Mouse (Mus musculus) frontal cortex, postnatal 10 days (tissue): ENCODE data around the gene Rsu1.
A peak's percentile ranks its signal among the peaks of the same experiment; 100 is the strongest.
"Not testable (repeated sequence)": the region's sequence is repeated elsewhere in the genome, so short reads cannot be mapped to it uniquely, and the experiment has no call there.

Source experiments
- DNase-seq, 2 experiments: peaks; one replicate each; pipeline ENCODE4 v3.0.0; 2022; ENCODE audit warnings: low spot score in 2 of 2, mixed read lengths in 1 of 2

The Rsu1 gene

GRCm38 (mm10) chr2:13224546-13224945 is 46.7 kb downstream of the Rsu1 start:
- no peak for DNase-seq

GRCm38 (mm10) chr2:13223451-13223850 is 47.8 kb downstream of the Rsu1 start:
- DNase-seq = no peak

GRCm38 (mm10) chr2:13220141-13220540 is 51.1 kb downstream of the Rsu1 start:
- no peak for DNase-seq

DNA sequence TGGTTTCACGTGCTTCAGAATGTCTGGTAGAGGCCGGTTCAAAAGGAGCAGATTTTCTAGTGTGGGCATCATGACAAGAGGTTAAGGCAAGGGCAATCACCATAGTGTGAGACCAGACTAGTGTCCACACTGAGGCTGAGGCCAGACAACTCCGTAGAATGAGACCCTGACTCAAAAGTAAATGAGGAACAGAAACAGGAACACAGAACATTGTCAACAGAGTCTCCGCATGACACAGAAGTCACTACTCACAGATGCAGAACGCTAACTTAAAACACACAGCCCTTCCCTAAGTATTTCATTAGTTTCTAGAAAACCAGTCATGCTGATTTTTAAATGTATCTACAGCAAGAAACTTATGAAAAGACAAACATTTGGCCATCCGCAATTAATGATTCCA is 53.1 kb downstream of the Rsu1 start:
- no peak for DNase-seq

- no peak for DNase-seq
Measured at GRCm38 (mm10) chr2:13206825-13207224, 64.4 kb downstream of the Rsu1 start.

GRCm38 (mm10) chr2:13206367-13206766 is 64.8 kb downstream of the Rsu1 start:
- no peak for DNase-seq

DNA sequence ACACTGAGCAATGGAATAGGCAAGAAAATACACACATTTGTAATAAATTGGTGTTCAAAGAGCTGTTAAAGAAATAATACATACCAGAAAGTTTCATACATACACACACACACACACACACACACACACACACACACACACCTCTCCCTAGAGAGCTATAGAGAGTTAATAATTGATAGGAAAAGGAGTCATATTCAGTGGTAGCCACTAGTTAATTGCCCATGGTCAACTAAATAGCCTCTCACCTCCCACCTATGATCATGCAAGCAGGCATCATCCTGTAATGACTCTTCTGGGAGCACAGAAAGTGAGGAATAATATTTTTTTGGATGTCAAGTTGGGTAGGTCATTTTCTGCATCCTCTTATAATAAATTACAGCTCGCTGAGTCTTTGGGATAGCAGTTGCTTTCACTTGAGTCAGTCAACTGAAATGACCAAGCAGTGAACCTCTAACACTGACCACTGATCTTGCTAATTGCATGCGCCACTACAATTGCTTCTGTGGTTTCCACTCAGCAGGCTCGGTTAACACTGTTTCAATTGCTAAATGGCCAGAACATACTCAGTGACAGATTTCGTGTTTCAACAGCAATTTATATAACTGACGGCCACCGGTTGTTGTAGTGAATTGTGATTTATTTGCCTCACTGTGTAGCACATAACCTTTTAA is 68.3 kb downstream of the Rsu1 start:
- DNase-seq = no peak

DNA sequence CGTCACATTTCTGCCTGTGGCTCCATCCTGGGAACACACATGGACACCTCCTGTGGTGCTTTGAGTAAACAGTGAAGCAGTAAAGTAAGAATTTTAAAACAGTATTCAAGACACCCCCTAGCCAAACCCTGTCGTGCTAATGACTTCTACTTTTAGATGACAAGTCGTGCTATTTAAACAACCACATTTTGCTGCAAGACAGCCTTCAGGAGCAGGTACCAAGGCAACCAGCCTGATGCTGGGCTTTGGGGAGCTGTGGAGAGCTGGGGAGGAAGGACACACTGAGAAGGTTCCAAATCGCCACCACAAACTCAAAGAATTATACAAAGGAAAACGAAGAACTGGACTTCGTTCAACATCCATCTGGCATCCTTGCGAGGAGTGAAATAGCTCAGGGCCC is 71.5 kb downstream of the Rsu1 start:
- DNase-seq = peak in 1 of 2 experiments; percentile 21

DNA sequence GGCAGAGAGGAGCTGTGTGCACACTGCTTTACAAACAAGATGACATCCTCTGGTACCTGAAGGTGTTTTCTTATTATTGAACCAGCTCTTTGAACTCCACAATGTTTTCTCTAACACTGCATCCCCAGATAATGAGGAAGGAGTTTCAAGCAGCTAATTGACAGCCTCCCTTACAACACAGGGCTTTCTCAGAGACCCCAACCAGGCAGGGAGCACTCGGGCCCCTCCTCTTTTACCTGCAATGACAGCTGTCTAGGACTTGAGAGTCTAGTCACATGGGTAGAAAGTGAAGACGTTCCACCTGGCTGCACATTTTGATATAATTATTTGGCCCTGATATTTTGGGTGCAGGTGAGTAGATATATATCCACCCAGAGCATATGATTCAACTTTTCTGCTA is 72.2 kb downstream of the Rsu1 start:
- DNase-seq = no peak

- DNase-seq = no peak
Measured at GRCm38 (mm10) chr2:13195540-13195939, 75.7 kb downstream of the Rsu1 start.

DNA sequence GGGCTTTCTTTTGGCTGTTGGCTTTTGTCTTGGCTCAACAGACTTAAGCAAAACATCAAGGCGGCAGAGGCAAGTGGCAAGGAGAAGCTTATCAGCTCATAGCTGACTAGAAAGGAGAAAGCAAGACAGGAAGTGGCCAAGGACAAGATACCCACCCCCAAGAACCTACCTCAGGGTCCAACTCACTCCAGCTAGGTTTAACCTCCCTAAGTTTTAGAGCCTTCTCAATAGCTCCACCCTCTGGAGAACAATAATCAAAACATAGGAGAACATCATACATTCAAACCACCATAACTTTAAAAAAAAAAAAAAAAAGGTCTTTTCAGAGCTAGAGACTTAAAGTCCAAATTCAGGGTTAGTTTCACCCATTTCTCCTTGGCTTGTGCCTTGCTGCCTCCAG is 79.1 kb downstream of the Rsu1 start:
- DNase-seq = no peak

DNA sequence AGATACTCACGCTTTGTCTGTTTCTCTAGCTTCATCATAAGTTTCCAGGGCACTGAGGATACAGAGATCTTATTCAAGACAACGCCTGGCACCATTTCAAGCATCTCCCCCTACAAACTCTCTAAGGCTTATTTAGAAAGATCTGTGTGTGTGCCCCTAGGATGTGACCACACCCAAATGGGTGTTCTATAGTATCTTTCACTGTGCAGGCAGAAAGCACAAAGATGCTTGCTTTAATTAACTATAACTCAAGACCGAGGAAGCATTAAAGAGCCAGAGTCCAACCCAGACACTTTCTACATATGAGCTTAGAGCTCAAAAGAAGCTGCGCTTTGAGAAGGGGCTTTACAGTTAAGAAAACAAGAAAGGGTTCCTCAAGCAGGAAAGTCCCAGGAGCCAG is 80.4 kb downstream of the Rsu1 start:
- no peak for DNase-seq

- DNase-seq = no peak
Measured at GRCm38 (mm10) chr2:13188831-13189495, 82.3 kb downstream of the Rsu1 start.

- no peak for DNase-seq
Measured at GRCm38 (mm10) chr2:13183124-13183523, 88.1 kb downstream of the Rsu1 start.

- not testable (repeated sequence) for DNase-seq
Measured at GRCm38 (mm10) chr2:13181899-13182298, 89.3 kb downstream of the Rsu1 start.

DNA sequence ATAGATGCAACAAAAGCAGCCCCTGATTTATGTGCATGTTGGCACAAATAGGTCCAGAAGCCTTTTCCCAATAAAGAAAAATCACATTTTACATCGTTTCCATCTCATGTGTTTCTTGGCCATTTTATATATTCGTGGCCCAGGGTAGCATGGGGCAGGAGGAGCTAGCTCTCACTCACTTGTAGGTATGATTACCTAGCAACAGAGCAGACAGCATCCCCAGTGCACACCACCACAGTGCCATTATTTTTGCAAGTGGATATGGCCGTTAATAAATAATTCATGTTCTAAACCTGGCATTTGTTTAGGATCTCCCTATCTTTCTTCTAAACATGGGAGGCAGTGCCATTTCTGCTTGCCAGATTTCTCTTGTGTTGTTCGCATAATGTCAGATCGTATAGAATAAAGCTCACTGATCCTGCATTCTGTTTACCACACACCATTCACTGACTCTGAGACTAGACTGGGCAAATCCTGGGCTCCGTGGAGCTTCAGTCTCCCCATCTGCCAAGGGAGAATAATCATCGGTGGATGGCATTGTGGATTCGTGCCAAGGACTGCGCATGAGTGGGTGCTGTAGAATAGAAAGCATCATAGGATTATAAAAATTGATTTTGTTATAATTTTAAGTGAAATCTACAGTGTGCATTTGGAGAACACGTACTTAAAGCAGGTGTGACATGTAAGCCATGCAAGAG is 93.4 kb downstream of the Rsu1 start:
- DNase-seq = no peak

- DNase-seq = no peak
Measured at GRCm38 (mm10) chr2:13176304-13176620, 95.0 kb downstream of the Rsu1 start.

DNA sequence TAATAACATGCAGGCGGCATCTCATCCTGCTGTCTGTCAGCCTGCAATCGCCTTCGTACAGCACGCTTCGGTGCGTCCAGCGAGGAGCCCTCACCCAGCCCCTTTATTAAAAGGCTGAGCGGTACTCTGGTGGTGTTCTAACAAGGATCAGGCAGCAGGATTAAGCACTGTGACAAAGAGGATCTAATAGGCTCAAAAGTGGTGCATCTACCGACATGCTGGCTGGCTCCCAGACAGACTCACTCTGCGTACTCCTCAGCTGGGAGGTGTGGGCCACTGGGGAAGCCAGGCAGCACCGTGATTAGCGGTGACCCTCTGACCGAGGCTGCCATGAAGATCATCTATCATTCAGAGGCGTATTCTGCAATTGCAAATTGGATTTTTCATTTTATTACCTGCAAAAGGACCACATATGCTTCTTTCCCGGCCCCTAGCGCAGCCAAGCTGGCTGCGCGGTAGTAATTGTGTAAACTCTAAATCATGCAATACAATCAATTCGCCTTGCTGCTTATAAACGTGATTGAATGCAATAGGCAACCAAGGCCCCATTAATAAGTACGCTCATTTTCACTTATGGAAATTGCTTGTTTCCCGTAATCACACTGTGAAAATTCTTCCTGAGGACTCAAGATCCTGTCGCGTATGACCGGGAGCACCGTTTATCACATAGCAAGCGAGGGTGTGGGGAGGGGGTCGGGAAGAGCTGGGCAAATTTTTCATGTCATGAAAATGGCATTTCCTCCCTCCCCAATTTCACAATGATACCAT is 95.5 kb downstream of the Rsu1 start:
- no peak for DNase-seq

GRCm38 (mm10) chr2:13174461-13174860 is 96.8 kb downstream of the Rsu1 start:
- DNase-seq = no peak

GRCm38 (mm10) chr2:13170651-13171050 is 100.6 kb downstream of the Rsu1 start:
- no peak for DNase-seq

DNA sequence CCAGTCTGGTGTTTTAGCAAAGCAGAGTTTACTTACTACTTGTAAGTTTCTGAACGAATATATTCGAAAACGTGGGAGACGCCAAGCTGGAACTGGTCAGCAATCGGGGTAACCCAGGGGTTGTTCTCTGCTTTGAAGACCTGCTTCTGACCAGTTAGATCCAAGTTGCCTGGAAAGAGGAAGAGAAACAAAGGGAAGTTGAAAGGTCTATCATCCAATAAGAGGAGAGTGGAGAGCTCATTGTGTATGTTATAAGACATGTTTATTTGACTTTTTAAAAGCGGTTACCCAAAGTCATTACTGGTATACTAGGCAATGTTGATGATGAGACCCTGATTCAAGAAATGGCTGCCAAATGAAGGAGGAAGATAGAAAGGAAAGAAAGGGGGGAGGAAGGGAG is 101.3 kb downstream of the Rsu1 start:
- DNase-seq = no peak

DNA sequence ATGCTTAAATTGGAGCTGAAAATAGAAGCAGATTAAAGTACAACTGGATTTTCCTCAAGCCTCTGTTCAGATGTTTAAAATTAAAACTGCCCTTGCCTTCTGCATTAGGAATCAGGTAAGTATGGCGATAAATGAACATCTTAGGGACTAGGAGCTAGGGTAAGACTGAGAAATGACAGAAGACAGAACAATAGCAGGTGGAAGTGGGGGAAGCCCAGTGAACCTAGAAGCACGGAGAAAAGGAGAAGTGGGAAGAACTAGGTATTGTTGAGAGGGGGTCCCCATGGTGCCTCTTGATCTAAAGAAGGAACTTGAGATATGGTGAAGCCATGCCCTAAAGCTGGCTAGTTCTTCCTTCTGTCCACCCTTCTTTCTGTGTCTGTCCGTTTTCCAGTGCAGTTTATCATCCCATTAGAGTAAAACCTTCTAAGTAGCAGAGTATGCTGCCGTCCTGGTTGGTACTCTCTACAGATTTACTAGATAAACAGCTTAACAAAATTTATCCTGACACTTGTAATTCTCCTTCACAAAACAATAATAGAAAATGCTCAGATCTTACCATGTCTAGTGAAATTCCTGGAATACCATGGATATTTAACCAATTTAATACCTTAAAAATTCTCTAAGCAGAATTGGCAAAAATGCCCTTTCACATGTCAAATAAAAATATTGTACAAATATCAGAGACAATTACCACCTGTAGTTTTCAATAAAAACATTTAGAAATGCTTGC is 101.9 kb downstream of the Rsu1 start:
- no peak for DNase-seq
